In the genomic region with DNA sequence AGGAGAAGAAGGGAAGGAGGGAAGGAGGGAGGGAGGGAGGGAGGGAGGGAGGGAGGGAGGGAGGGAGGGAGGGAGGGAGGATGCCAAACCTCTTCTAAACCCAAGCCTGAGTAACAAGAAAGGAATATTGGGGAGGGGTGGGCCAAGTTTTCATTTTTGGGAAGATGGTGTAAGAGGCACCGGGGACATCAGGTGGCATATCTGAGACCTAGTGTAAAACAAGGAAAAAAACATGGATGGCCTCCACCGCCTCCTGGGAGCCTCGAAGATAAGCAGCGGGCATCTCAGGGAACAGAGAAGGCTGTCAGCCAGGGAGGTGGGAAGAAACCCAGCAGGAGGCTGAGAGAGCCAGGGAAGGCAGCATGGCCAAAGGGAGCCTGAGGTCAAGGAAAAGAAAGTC, we compare ENCODE assay signal across 22 mouse cellular contexts. TPM values are rescaled to one million over a fixed set of nuclear protein-coding genes. Genes with fewer than 3 reads are reported as not detected.
DNase-seq lines count a peak whose midpoint lies in the region; ATAC-seq and TF ChIP-seq lines count a peak whose summit lies in the region.
"Had no signal": no experiment of that assay in that cellular context is flagged by ENCODE, and none has a peak within 500 bp of the region (broad histone marks: within the 10 kb centered on the region; RNA-seq: fewer than 3 reads in every experiment).

No protein-coding gene starts in this region.

- WGBS in embryonic facial prominence, embryonic 13.5 days: 56% methylated on average over 4 of the region's 4 CpGs
- WGBS in embryonic facial prominence, embryonic 10.5 days: 55% methylated on average over 4 of the region's 4 CpGs
- WGBS in heart, embryonic 14.5 days: 21% methylated on average over 4 of the region's 4 CpGs
- 70% methylated on average over 4 of the region's 4 CpGs for WGBS in kidney, embryonic 14.5 days
- 45% methylated on average over 4 of the region's 4 CpGs for WGBS in lung, postnatal 0 days

- no peak for DNase-seq in embryonic facial prominence, embryonic 10.5 days (ENCODE audit: low spot score)
- DNase-seq in heart, postnatal 14 days: no peak
- DNase-seq in kidney, postnatal 10 days: no peak
- no peak for DNase-seq in lung, postnatal 0 days (ENCODE audit: low spot score)
- no peak for DNase-seq in lung, postnatal 36 days
- DNase-seq: adrenal gland, postnatal 10 days; cerebellum, adult 9-11 months; right cerebral cortex, postnatal 25 days had no signal

- H3K4me1 ChIP-seq in embryonic facial prominence, embryonic 13.5 days: peaks cover 31% of the 10 kb centered on the region
- H3K4me1 ChIP-seq in embryonic facial prominence, embryonic 10.5 days: peaks cover 75% of the 10 kb centered on the region
- peaks cover 59 to 77% of the 10 kb centered on the region in 2 experiments for H3K4me1 ChIP-seq in heart, embryonic 14.5 days (ENCODE audit: control insufficient read depth in 2 of 2, insufficient read depth in 2 of 2, low read length in 2 of 2)
- peaks cover 72% of the 10 kb centered on the region for H3K4me1 ChIP-seq in kidney, embryonic 14.5 days (ENCODE audit: control insufficient read depth, insufficient read depth, low read length)
- H3K4me1 ChIP-seq in lung, postnatal 0 days (ENCODE audit: insufficient read depth, low read depth, low read length): peaks cover 21% of the 10 kb centered on the region; the same call in 1 of the 2 replicates

- no peak overlapping the region for H3K4me2 ChIP-seq in embryonic facial prominence, embryonic 13.5 days
- H3K4me2 ChIP-seq in heart, embryonic 14.5 days (ENCODE audit: low read length): peak overlapping the region; percentile 73
- H3K4me2 ChIP-seq in kidney, embryonic 14.5 days (replicated peaks; ENCODE audit: low read depth, low read length): peak overlapping the region; percentile 15; the same call in 1 of the 2 replicates
- no peak overlapping the region for H3K4me2 ChIP-seq in lung, postnatal 0 days (replicated peaks; ENCODE audit: low read depth, low read length)
- H3K4me2 ChIP-seq: embryonic facial prominence, embryonic 12.5 days; hindbrain, embryonic 14.5 days; liver, embryonic 15.5 days; midbrain, embryonic 11.5 days had no signal

- no peak overlapping the region for H3K4me3 ChIP-seq in embryonic facial prominence, embryonic 13.5 days
- no peak overlapping the region for H3K4me3 ChIP-seq in embryonic facial prominence, embryonic 10.5 days
- no peak overlapping the region for H3K4me3 ChIP-seq in heart, embryonic 14.5 days (ENCODE audit: control insufficient read depth in 1 of 2, insufficient read depth in 1 of 2, low read depth in 1 of 2, low read length in 2 of 2)
- no peak overlapping the region for H3K4me3 ChIP-seq in kidney, embryonic 14.5 days (ENCODE audit: low read length)
- no peak overlapping the region for H3K4me3 ChIP-seq in lung, postnatal 0 days (ENCODE audit: low read depth, low read length)
- H3K4me3 ChIP-seq: embryonic facial prominence, embryonic 12.5 days; liver, embryonic 15.5 days had no signal

- TF ChIP-seq CTCF in lung, postnatal 0 days (IDR thresholded peaks at IDR 0.05): no peak

- TF ChIP-seq EP300 in lung, postnatal 0 days (IDR thresholded peaks at IDR 0.05): no peak

- 0 out of 2 replicates have a peak, but pooled peaks cover 3% of the 10 kb centered on the region for H3K36me3 ChIP-seq in embryonic facial prominence, embryonic 13.5 days
- H3K36me3 ChIP-seq in embryonic facial prominence, embryonic 10.5 days (replicated peaks): 0 out of 2 replicates have a peak, but pooled peaks cover 6% of the 10 kb centered on the region
- peaks cover 47% of the 10 kb centered on the region for H3K36me3 ChIP-seq in heart, embryonic 14.5 days (ENCODE audit: control insufficient read depth, insufficient read depth, low read length)
- H3K36me3 ChIP-seq in kidney, embryonic 14.5 days (ENCODE audit: control insufficient read depth, insufficient read depth, low read length): peaks cover 4% of the 10 kb centered on the region; the same call in 1 of the 2 replicates
- H3K36me3 ChIP-seq in lung, postnatal 0 days (ENCODE audit: insufficient read depth, low read length): no peaks in the 10 kb centered on the region; the same call in 1 of the 2 replicates
- H3K36me3 ChIP-seq: embryonic facial prominence, embryonic 12.5 days; G1E; liver, embryonic 15.5 days had no signal

- no peak overlapping the region for H3K9ac ChIP-seq in embryonic facial prominence, embryonic 13.5 days
- H3K9ac ChIP-seq in heart, embryonic 14.5 days (ENCODE audit: low read length): peak overlapping the region; percentile 67
- H3K9ac ChIP-seq in kidney, embryonic 14.5 days (ENCODE audit: low read depth, low read length): no peak overlapping the region
- H3K9ac ChIP-seq in lung, postnatal 0 days (replicated peaks; ENCODE audit: low read depth): no peak overlapping the region
- H3K9ac ChIP-seq: embryonic facial prominence, embryonic 12.5 days; hindbrain, embryonic 14.5 days; liver, embryonic 15.5 days had no signal

- ATAC-seq in embryonic facial prominence, embryonic 13.5 days (ENCODE audit: insufficient number of reproducible peaks, insufficient read depth, low FRiP score, low TSS enrichment, low read depth): no peak
- no peak for ATAC-seq in heart, embryonic 14.5 days (ENCODE audit: insufficient number of reproducible peaks, insufficient read depth, low FRiP score, low read depth)
- ATAC-seq in kidney, embryonic 14.5 days (ENCODE audit: low FRiP score, low TSS enrichment): no peak
- no peak for ATAC-seq in lung, postnatal 0 days
- ATAC-seq: activated CD4-positive, CD25-positive, alpha-beta regulatory T cell, adult 4 months; CD4-positive, CD25-positive, alpha-beta regulatory T cell, adult 4 months; forebrain, embryonic 16.5 days; intestine, postnatal 0 days had no signal

- H3K9me3 ChIP-seq in embryonic facial prominence, embryonic 13.5 days: no peaks in the 10 kb centered on the region
- H3K9me3 ChIP-seq in embryonic facial prominence, embryonic 10.5 days: no peaks in the 10 kb centered on the region
- H3K9me3 ChIP-seq in heart, embryonic 14.5 days (ENCODE audit: control insufficient read depth, low read length): no peaks in the 10 kb centered on the region
- H3K9me3 ChIP-seq in kidney, embryonic 14.5 days (ENCODE audit: control insufficient read depth, low read length): no peaks in the 10 kb centered on the region
- H3K9me3 ChIP-seq in lung, postnatal 0 days (ENCODE audit: low read length): no peaks in the 10 kb centered on the region
- H3K9me3 ChIP-seq: embryonic facial prominence, embryonic 12.5 days; G1E; liver, embryonic 15.5 days had no signal

- H3K27ac ChIP-seq in embryonic facial prominence, embryonic 13.5 days: peak overlapping the region; percentile 17; the same call in 1 of the 2 replicates
- H3K27ac ChIP-seq in embryonic facial prominence, embryonic 10.5 days (replicated peaks): no peak overlapping the region
- peak overlapping the region; percentile 4 to 96; a peak in 3 of 4 replicates for H3K27ac ChIP-seq in heart, embryonic 14.5 days (replicated peaks in 1 of 2; ENCODE audit: control insufficient read depth in 1 of 2, insufficient read depth in 1 of 2, low read depth in 2 of 2, low read length in 2 of 2)
- H3K27ac ChIP-seq in kidney, embryonic 14.5 days (ENCODE audit: low read depth, low read length): peak overlapping the region; percentile 59
- peak overlapping the region; percentile 51; the same call in 1 of the 2 replicates for H3K27ac ChIP-seq in lung, postnatal 0 days (ENCODE audit: low read length)
- H3K27ac ChIP-seq: embryonic facial prominence, embryonic 12.5 days; hindbrain, embryonic 14.5 days; liver, embryonic 15.5 days had no signal

- intact Hi-C loops in heart, postnatal 14 days (cut with DNase I): no loop called here

- peaks cover 28% of the 10 kb centered on the region for H3K27me3 ChIP-seq in embryonic facial prominence, embryonic 13.5 days
- peaks cover 41% of the 10 kb centered on the region for H3K27me3 ChIP-seq in embryonic facial prominence, embryonic 10.5 days (replicated peaks; ENCODE audit: low read depth, poor library complexity, severe bottlenecking)
- no peaks in the 10 kb centered on the region for H3K27me3 ChIP-seq in heart, embryonic 14.5 days (ENCODE audit: control insufficient read depth, insufficient read depth, low read length)
- H3K27me3 ChIP-seq in kidney, embryonic 14.5 days (ENCODE audit: control insufficient read depth, insufficient read depth, low read length): no peaks in the 10 kb centered on the region
- H3K27me3 ChIP-seq in lung, postnatal 0 days (replicated peaks; ENCODE audit: insufficient read depth, low read length): no peaks in the 10 kb centered on the region

RNA-seq across cellular contexts. Expression of gene Smtnl2, which starts 6.0 kb away (rescaled TPM):
- 25.1 and 26.7 TPM in 2 replicates for polyA plus RNA-seq in embryonic facial prominence, embryonic 13.5 days (2015; fragmentation: Nextera tagmentation; extraction: Ambion mirVana)
- 16.4 and 16.6 TPM in 2 replicates for polyA plus RNA-seq in embryonic facial prominence, embryonic 10.5 days (2016; fragmentation: Nextera tagmentation; extraction: Ambion mirVana)
- polyA plus RNA-seq in heart, embryonic 14.5 days (2014; fragmentation: Nextera tagmentation; extraction: Ambion mirVana): 116 and 122 TPM in 2 replicates
- 10 to 100 TPM; 27.1 to 30.5 TPM for total RNA-seq in heart, postnatal 14 days (2021)
- polyA plus RNA-seq in kidney, embryonic 14.5 days (2014; fragmentation: Nextera tagmentation; extraction: Ambion mirVana): 30.0 and 56.1 TPM in 2 replicates
- polyA plus RNA-seq in lung, postnatal 0 days (2015; fragmentation: Nextera tagmentation; extraction: Ambion mirVana): 108 TPM in 2 replicates
- polyA plus RNA-seq: activated CD4-positive, CD25-positive, alpha-beta regulatory T cell, adult 4 months; G1E had no signal

RNA-seq across cellular contexts. Expression of gene Ggt6, which starts 29.8 kb away (rescaled TPM):
- polyA plus RNA-seq in embryonic facial prominence, embryonic 13.5 days (2015; fragmentation: Nextera tagmentation; extraction: Ambion mirVana): 1.1 and 1.3 TPM in 2 replicates
- 0.10 TPM in 1 of 2 replicates, not detected in the other for polyA plus RNA-seq in embryonic facial prominence, embryonic 10.5 days (2016; fragmentation: Nextera tagmentation; extraction: Ambion mirVana)
- not detected in 2 replicates for polyA plus RNA-seq in heart, embryonic 14.5 days (2014; fragmentation: Nextera tagmentation; extraction: Ambion mirVana)
- total RNA-seq in heart, postnatal 14 days (2021): under 1 TPM in 1 of 2 experiments, not detected in 1; 0.39 TPM
- 0.31 and 0.76 TPM in 2 replicates for polyA plus RNA-seq in kidney, embryonic 14.5 days (2014; fragmentation: Nextera tagmentation; extraction: Ambion mirVana)
- polyA plus RNA-seq in lung, postnatal 0 days (2015; fragmentation: Nextera tagmentation; extraction: Ambion mirVana): 0.94 and 1.0 TPM in 2 replicates
- total RNA-seq: left cerebral cortex, postnatal 25 days had no signal
- polyA plus RNA-seq: activated CD4-positive, CD25-positive, alpha-beta regulatory T cell, adult 4 months; CD4-positive, CD25-positive, alpha-beta regulatory T cell, adult 4 months; forebrain, embryonic 16.5 days; G1E; midbrain, embryonic 11.5 days had no signal

RNA-seq across cellular contexts. Expression of gene Mybbp1a, which starts 35.6 kb away (rescaled TPM):
- polyA plus RNA-seq in embryonic facial prominence, embryonic 13.5 days (2015; fragmentation: Nextera tagmentation; extraction: Ambion mirVana): 162 and 174 TPM in 2 replicates
- 257 and 263 TPM in 2 replicates for polyA plus RNA-seq in embryonic facial prominence, embryonic 10.5 days (2016; fragmentation: Nextera tagmentation; extraction: Ambion mirVana)
- polyA plus RNA-seq in heart, embryonic 14.5 days (2014; fragmentation: Nextera tagmentation; extraction: Ambion mirVana): 61.9 and 64.7 TPM in 2 replicates
- total RNA-seq in heart, postnatal 14 days (2021): 10 to 100 TPM; 38.0 to 38.4 TPM
- polyA plus RNA-seq in kidney, embryonic 14.5 days (2014; fragmentation: Nextera tagmentation; extraction: Ambion mirVana): 129 and 173 TPM in 2 replicates
- polyA plus RNA-seq in lung, postnatal 0 days (2015; fragmentation: Nextera tagmentation; extraction: Ambion mirVana): 41.5 and 44.3 TPM in 2 replicates

RNA-seq across cellular contexts. Expression of gene Tekt1, which starts 43.3 kb away (rescaled TPM):
- polyA plus RNA-seq in embryonic facial prominence, embryonic 13.5 days (2015; fragmentation: Nextera tagmentation; extraction: Ambion mirVana): 3.1 and 5.0 TPM in 2 replicates
- 6.3 and 7.2 TPM in 2 replicates for polyA plus RNA-seq in embryonic facial prominence, embryonic 10.5 days (2016; fragmentation: Nextera tagmentation; extraction: Ambion mirVana)
- polyA plus RNA-seq in heart, embryonic 14.5 days (2014; fragmentation: Nextera tagmentation; extraction: Ambion mirVana): 0.19 and 0.28 TPM in 2 replicates
- total RNA-seq in heart, postnatal 14 days (2021): under 1 TPM in 1 of 2 experiments, not detected in 1; 0.26 TPM
- 5.8 and 8.3 TPM in 2 replicates for polyA plus RNA-seq in kidney, embryonic 14.5 days (2014; fragmentation: Nextera tagmentation; extraction: Ambion mirVana)
- 14.2 and 17.3 TPM in 2 replicates for polyA plus RNA-seq in lung, postnatal 0 days (2015; fragmentation: Nextera tagmentation; extraction: Ambion mirVana)
- total RNA-seq: G1E had no signal
- polyA plus RNA-seq: activated CD4-positive, CD25-positive, alpha-beta regulatory T cell, adult 4 months; CD4-positive, CD25-positive, alpha-beta regulatory T cell, adult 4 months; G1E; liver, embryonic 15.5 days; spleen, adult 2 months had no signal

Comparison
In these comparisons a context has a peak if more than half of its experiments do, and no peak if none do; other contexts are left out.
1. H3K4me2 ChIP-seq: peak in heart, embryonic 14.5 days (single experiment) and kidney, embryonic 14.5 days (single experiment); none in embryonic facial prominence, embryonic 13.5 days (single experiment) and lung, postnatal 0 days (single experiment).